Mouse (Mus musculus): ENCODE results near the gene Spata9.
"Not testable (repeated sequence)": the region's sequence is repeated elsewhere in the genome, so short reads cannot be mapped to it uniquely, and the experiment has no call there.

Spata9 gene

GRCm38 (mm10) chr13:75966850-75967249 is at the start of gene Spata9:
Gene Spata9, plus strand, starts transcription at chr13:75967150.
- no peak for DNase-seq (ENCODE audit: low spot score)

DNA sequence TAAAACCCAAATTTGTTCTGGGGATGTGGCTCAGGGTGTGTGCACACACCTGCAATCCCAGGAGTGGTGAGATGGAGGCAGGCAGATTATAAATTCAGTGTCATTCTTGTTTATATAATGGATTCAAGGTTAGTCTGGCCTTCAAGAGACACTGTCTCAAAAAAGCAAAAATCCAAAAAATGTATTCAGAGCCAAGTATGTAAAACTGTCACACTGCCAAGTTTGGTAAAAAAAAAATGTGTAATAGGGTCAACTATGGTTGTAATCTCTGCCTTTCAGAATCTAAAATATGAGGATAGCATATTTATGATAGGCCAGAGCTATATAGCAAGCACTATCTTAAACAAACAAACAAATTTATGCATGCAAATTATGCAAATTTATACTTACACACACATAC is 39.0 kb upstream of the Spata9 start:
- no peak for DNase-seq (ENCODE audit: low spot score)

- not testable (repeated sequence) for DNase-seq (ENCODE audit: low spot score)
Measured at GRCm38 (mm10) chr13:75929071-75929470, 37.9 kb upstream of the Spata9 start.

GRCm38 (mm10) chr13:75930023-75930422 is 36.9 kb upstream of the Spata9 start:
- DNase-seq (ENCODE audit: low spot score), result no peak

- DNase-seq (ENCODE audit: low spot score), result no peak
Measured at GRCm38 (mm10) chr13:75930660-75931059, 36.3 kb upstream of the Spata9 start.

DNA sequence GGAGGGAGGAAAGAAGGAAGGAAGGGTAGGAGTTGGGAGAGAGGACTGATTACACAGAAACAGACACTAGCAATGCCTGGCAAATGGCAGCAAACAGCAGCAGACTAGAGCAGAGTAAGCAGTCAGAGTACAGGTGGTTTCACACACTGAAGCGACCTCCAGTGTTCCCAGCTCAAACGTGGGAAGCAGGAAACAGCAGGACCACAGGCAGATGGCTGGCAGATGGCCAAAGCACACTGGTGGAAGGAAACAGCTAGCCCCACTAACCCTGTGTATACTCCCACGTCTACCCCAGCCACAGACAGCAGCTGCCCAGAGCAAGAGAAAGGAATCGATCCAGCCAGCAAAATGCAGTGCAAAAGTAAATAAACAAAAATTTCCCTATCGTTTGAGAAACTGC is 35.9 kb upstream of the Spata9 start:
- DNase-seq (ENCODE audit: low spot score), result peak; percentile 69

DNA sequence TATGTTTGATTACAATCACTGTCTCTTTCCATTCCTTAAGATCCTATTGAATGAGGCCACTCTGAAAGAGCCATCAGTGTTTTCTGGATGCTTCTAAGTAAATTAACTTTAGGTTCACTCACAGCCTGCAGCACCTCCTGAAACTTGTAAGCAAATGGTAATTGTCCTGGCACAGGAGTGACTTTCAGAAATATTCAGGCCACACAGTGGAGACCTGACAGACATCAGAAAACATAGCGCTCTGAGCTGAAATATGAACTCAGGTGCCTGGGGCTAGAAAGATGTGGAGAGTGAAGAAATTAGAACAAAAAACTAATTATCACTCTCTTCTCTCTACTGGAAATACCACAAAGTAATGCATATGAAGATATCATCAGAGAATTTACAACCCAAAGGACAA is 33.7 kb upstream of the Spata9 start:
- DNase-seq (ENCODE audit: low spot score), result no peak

GRCm38 (mm10) chr13:75938866-75939265 is 28.1 kb upstream of the Spata9 start:
- DNase-seq (ENCODE audit: low spot score), result no peak

- no peak for DNase-seq (ENCODE audit: low spot score)
Measured at GRCm38 (mm10) chr13:75940791-75941517, 26.0 kb upstream of the Spata9 start.

DNA sequence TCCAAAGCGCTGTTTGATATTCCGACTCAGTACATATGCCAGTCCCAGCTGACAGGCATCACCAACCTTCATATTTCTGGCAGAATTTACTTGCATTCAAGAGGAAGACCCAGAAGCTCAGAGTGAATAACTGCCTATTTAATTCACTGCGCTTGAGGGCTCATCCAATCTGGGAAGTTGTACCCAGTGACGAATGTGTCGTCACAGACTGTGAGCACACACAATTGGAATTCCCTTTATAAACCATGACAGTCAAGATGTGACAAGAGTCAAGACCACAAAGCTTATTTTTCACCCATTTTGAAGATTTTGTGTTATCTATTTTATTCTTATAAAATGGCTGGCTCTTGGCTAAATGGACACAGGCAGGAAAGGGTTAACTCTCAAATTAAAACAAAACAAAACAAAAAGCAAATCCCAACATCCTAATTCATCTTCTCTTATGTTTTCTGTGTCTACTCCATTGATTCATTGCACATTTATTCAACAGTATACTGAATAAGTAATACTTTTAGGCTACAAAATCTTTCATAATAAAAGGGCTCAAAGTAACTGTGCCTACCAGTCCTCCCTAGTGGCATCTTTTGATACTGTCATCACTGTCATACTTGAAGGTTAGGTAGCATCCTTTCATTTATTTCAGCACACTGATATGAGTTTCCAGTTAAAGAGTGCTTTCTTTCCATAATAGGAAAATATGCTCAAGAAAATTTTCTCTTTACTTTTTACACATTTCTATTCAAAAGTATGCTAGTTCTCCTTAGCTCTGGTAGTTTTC is 25.2 kb upstream of the Spata9 start:
- DNase-seq (ENCODE audit: low spot score), result no peak

- DNase-seq (ENCODE audit: low spot score), result no peak
Measured at GRCm38 (mm10) chr13:75942731-75943130, 24.2 kb upstream of the Spata9 start.

DNA sequence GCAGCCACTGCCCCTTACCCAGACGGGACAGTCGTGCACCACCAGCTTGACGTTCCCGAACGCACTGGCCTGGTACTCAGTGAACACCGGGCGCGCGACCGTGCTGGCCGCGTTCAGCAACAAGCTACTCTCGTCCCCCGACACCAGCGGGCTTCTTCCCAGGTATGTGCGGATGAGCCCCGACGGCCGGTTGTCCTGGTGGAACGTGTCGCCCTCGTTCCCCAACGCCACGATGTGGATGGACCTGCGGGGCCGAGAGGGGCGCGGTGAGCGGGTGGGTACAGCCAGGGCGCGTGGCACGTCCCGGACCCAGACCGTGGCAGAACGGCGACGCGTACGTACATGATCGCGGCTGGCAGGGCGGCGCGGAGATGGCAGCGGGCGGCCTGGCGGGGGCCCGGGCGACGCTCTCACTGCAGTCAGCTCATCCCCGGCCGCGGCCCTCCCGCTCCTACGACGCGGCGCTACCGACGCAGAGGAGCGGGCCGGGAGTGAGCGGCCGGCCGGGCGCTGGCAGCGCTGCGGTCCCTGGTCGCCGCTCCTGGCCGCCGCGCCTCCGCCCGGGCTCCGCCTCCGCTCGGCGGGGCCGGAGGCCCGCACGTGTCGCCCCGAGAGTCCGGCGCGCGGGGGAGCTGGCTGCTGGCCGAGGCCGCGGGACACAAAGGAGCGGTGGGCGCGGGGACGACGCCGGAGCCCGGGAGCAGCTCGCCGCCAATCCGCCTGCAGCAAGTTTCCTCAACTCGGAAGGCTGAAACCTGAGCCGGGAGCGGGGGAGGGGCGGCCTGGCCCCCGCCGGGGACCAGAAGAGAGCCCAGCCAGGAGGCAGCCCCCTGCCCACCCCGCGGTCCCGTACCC is 23.5 kb upstream of the Spata9 start, which contains the start of gene Rhobtb3:
Rhobtb3 (minus strand) TSS at position 737 of the 855 bp plus-strand sequence.
- peak; percentile 52 for DNase-seq (ENCODE audit: low spot score)

- DNase-seq (ENCODE audit: low spot score), result no peak
Measured at GRCm38 (mm10) chr13:75944044-75944820, 22.7 kb upstream of the Spata9 start.

GRCm38 (mm10) chr13:75950295-75950694 is 16.7 kb upstream of the Spata9 start:
- no peak for DNase-seq (ENCODE audit: low spot score)

DNA sequence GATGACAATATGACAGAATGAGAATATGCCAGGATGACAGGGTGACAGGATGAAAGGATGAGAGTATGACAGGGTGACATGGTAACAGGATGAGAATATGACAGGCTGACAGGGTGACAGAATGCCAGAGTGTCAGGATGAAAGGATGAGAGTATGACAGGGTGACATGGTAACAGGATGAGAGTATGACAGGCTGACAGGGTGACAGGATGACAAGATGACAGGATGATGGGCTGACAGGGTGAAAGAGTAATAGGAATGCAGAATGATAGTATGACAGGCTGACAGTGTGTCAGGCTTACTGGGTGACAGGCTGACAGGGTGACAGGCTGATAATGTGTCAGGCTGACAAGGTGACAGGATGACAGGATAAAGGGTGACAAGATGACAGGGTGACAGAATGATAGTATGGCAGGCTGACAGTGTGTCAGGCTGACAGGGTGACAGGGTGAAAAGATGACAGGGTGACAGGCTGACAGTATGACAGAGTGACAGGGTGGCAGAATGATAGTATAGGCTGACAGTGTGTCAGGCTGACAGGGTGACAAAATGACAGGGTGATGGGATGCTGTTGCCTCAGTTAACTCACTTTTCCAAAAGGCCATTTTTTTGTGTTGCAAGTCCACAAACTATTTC is 11.5 kb upstream of the Spata9 start:
- DNase-seq (ENCODE audit: low spot score), result no peak

- DNase-seq (ENCODE audit: low spot score), result no peak
Measured at GRCm38 (mm10) chr13:75974481-75974880, 7.5 kb downstream of the Spata9 start.

- no peak for DNase-seq (ENCODE audit: low spot score)
Measured at GRCm38 (mm10) chr13:75975629-75976028, 8.7 kb downstream of the Spata9 start.

DNA sequence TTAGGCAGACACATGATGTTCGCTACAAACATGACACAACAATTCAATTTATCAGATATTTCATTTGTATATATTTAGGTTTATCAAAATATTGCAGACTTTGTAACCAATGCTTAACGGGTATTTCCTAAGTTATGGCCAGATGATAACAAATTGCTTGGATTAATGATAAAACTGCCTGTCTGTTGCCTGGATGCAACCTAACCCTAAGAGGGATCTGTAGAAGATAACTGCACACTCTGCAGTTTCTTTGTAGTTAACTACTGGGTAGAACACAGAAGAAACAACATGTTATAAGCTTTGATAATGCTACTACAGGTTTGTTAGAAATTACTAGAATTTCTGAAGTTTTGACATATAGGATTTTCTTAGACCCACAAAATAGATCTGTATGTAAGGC is 9.3 kb downstream of the Spata9 start:
- DNase-seq (ENCODE audit: low spot score), result no peak

DNA sequence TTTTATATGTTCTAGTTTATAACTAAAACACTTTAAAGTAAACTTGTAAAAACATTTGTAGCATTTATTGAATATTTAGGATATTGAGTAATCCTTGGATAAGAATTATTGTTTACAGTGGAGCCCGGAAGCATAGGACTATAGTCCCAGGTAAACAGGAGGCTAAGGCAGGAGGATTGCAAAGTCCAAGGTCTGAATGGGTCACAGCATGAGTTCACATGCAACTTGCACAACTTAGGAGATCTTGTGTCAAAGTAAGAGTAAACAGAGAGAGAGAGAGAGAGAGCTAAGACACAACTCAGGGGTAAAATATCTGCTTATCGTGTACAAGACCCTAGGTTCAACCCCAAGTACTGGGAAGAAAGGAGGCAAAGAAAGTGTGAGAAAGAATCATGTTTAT is 9.7 kb downstream of the Spata9 start:
- no peak for DNase-seq (ENCODE audit: low spot score)

DNA sequence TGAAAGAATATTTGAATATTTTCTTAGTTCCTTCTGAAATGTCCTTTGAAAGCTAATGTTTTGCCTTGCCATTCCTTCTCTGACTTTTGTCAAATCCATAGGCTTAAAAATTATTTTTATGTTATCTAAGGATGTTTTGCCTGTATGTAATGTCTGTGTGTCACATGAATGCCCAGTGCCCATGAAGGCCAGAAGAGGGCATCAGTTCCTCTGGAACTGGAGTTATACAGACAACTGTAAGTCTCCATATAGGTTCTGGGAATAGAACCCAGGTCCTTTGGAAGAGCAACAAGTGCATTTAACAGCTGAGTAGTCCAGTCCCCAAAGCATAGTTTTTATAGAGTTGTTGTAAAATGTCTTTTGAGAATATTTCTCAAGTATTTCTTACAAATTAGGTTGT is 15.0 kb downstream of the Spata9 start:
- no peak for DNase-seq (ENCODE audit: low spot score)

GRCm38 (mm10) chr13:75988096-75988495 is 21.1 kb downstream of the Spata9 start:
- DNase-seq (ENCODE audit: low spot score), result no peak

Measured in layer of hippocampus, adult 11-12 months (tissue).